Mouse (Mus musculus) CH12.LX (cell line): ENCODE results near the gene Dapk1. TPM values are rescaled to one million over a fixed set of nuclear protein-coding genes. Genes with fewer than 3 reads are reported as not detected.

ENCODE experiments used
- DNase-seq: peaks from one replicate; pipeline ENCODE4 v3.0.0-alpha.2; 2013; ENCODE audit errors: extremely low read depth
- H3K27ac ChIP-seq: 2 replicates; pipeline ENCODE4 v1.5.1; 2012; ENCODE audit warnings: low read depth, mild to moderate bottlenecking, control low read depth, moderate library complexity; ENCODE audit not compliant: insufficient read depth
- H3K27me3 ChIP-seq: replicated peaks from 2 replicates; pipeline ENCODE3; 2012; ENCODE audit warnings: inconsistent platforms
- H3K36me3 ChIP-seq, 2 experiments: replicated peaks in 1 of 2; 2 replicates each; pipeline versions ENCODE3 to v1.6.1; 2012; ENCODE audit warnings: inconsistent platforms in 1 of 2, low read length in 1 of 2, mild to moderate bottlenecking in 1 of 2, mixed read lengths in 1 of 2, moderate library complexity in 1 of 2; ENCODE audit not compliant: control insufficient read depth in 1 of 2, insufficient read depth in 1 of 2
- H3K4me1 ChIP-seq, 2 experiments: 2 replicates each; pipeline ENCODE4 v1.6.1; 2012; ENCODE audit warnings: inconsistent platforms in 1 of 2, moderate library complexity in 1 of 2; ENCODE audit not compliant: insufficient read depth in 2 of 2, control insufficient read depth in 1 of 2
- H3K4me2 ChIP-seq: 2 replicates; pipeline ENCODE4 v1.6.1; 2012; ENCODE audit warnings: low read depth, mild to moderate bottlenecking, control low read depth; ENCODE audit not compliant: poor library complexity, insufficient read depth, severe bottlenecking
- H3K4me3 ChIP-seq, 3 experiments: fragments of 150-350 bp in 1 of 3; sonication (generic) in 1 of 3; replicated peaks in 1 of 3; 2 replicates each; pipeline versions ENCODE3 to v1.5.1; 2011 to 2012; ENCODE audit warnings: low read depth in 2 of 3, low read length in 2 of 3, mild to moderate bottlenecking in 2 of 3, moderate library complexity in 2 of 3, control low read depth in 1 of 3, improper control_type of control experiment in 1 of 3, inconsistent platforms in 1 of 3, mixed read lengths in 1 of 3; ENCODE audit not compliant: poor library complexity in 1 of 3
- H3K79me2 ChIP-seq: replicated peaks from 2 replicates; pipeline ENCODE4 v1.6.1; 2012; ENCODE audit warnings: mild to moderate bottlenecking, moderate library complexity; ENCODE audit not compliant: control insufficient read depth, poor library complexity, insufficient read depth, severe bottlenecking; ENCODE audit errors: extremely low read depth
- H3K9ac ChIP-seq: 2 replicates; pipeline ENCODE4 v1.6.1; 2012; ENCODE audit warnings: low read depth, mild to moderate bottlenecking, control low read depth, moderate library complexity; ENCODE audit not compliant: insufficient read depth
- H3K9me3 ChIP-seq: replicated peaks from 2 replicates; pipeline ENCODE3; 2012; ENCODE audit warnings: low read length, inconsistent platforms, mixed read lengths
- BHLHE40 ChIP-seq: IDR thresholded peaks from 2 replicates; pipeline ENCODE4 v1.6.1; 2011; ENCODE audit warnings: mild to moderate bottlenecking, low read depth, low read length, improper control_type of control experiment
- CHD1 ChIP-seq: IDR thresholded peaks from 2 replicates; pipeline ENCODE4 v1.6.1; 2012; ENCODE audit warnings: low read depth, low read length, improper control_type of control experiment, inconsistent platforms
- CHD2 ChIP-seq: IDR thresholded peaks from 2 replicates; pipeline ENCODE4 v1.6.1; 2011; ENCODE audit warnings: low read length, improper control_type of control experiment
- CTCF ChIP-seq, 2 experiments: IDR thresholded peaks in 1 of 2; conservative IDR thresholded peaks in 1 of 2; 2 replicates each; pipeline ENCODE4 v1.5.1; 2011 to 2012; ENCODE audit warnings: low read depth in 2 of 2, low read length in 2 of 2, improper control_type of control experiment in 1 of 2, inconsistent platforms in 1 of 2, mild to moderate bottlenecking in 1 of 2, moderate library complexity in 1 of 2
- E2F4 ChIP-seq: IDR thresholded peaks from 2 replicates; pipeline ENCODE4 v1.6.1; 2011; ENCODE audit warnings: low read depth, low read length, improper control_type of control experiment; ENCODE audit not compliant: insufficient replicate concordance
- EP300 ChIP-seq: IDR thresholded peaks from 2 replicates; pipeline ENCODE4 v1.6.1; 2011; ENCODE audit warnings: low read length, improper control_type of control experiment
- ETS1 ChIP-seq: conservative IDR thresholded peaks from 2 replicates; pipeline ENCODE4 v1.6.1; 2012; ENCODE audit warnings: low read depth, mild to moderate bottlenecking, inconsistent platforms, low read length, improper control_type of control experiment, moderate library complexity
- JUN ChIP-seq: IDR thresholded peaks from 2 replicates; pipeline ENCODE4 v1.6.1; 2011; ENCODE audit warnings: low read depth, mild to moderate bottlenecking, low read length, improper control_type of control experiment, moderate library complexity; ENCODE audit not compliant: insufficient read depth
- JUND ChIP-seq: conservative IDR thresholded peaks from 2 replicates; pipeline ENCODE4 v1.6.1; 2011; ENCODE audit warnings: low read depth, low read length, improper control_type of control experiment
- KAT2A ChIP-seq: IDR thresholded peaks from 2 replicates; pipeline ENCODE4 v1.6.1; 2012; ENCODE audit warnings: low read length, improper control_type of control experiment, inconsistent platforms; ENCODE audit not compliant: insufficient replicate concordance
- MAFK ChIP-seq: IDR thresholded peaks from 2 replicates; pipeline ENCODE4 v1.6.1; 2011; ENCODE audit warnings: low read length, improper control_type of control experiment; ENCODE audit not compliant: insufficient replicate concordance
- MXI1 ChIP-seq: IDR thresholded peaks from 2 replicates; pipeline ENCODE4 v1.6.1; 2011; ENCODE audit warnings: mild to moderate bottlenecking, low read depth, low read length, improper control_type of control experiment
- MYC ChIP-seq: IDR thresholded peaks from 2 replicates; pipeline ENCODE4 v1.6.1; 2011; ENCODE audit warnings: low read depth, mild to moderate bottlenecking, improper control_type of control experiment, low read length
- NRF1 ChIP-seq: IDR thresholded peaks from 2 replicates; pipeline ENCODE4 v1.6.1; 2014; ENCODE audit warnings: low read depth, mild to moderate bottlenecking, inconsistent platforms, low read length, improper control_type of control experiment, moderate library complexity
- POLR2A ChIP-seq: IDR thresholded peaks from 2 replicates; pipeline ENCODE4 v1.6.1; 2011; ENCODE audit warnings: low read depth, mild to moderate bottlenecking, improper control_type of control experiment, low read length
- POLR2AphosphoS2 ChIP-seq: IDR thresholded peaks from 2 replicates; pipeline ENCODE4 v1.6.1; 2011; ENCODE audit warnings: low read depth, low read length, improper control_type of control experiment
- RAD21 ChIP-seq: IDR thresholded peaks from 2 replicates; pipeline ENCODE4 v1.6.1; 2011; ENCODE audit warnings: low read depth, mild to moderate bottlenecking, low read length, improper control_type of control experiment, moderate library complexity
- RCOR1 ChIP-seq: conservative IDR thresholded peaks from 2 replicates; pipeline ENCODE4 v1.6.1; 2012; ENCODE audit warnings: low read depth, mild to moderate bottlenecking, inconsistent platforms, low read length, improper control_type of control experiment
- SIN3A ChIP-seq: IDR thresholded peaks from 2 replicates; pipeline ENCODE4 v1.6.1; 2012; ENCODE audit warnings: low read length, improper control_type of control experiment, inconsistent platforms
- TBP ChIP-seq: conservative IDR thresholded peaks from 2 replicates; pipeline ENCODE4 v1.6.1; 2011; ENCODE audit warnings: low read depth, low read length, improper control_type of control experiment
- TCF12 ChIP-seq: IDR thresholded peaks from 2 replicates; pipeline ENCODE4 v1.6.1; 2014; ENCODE audit warnings: low read depth, mild to moderate bottlenecking, inconsistent platforms, low read length, improper control_type of control experiment
- UBTF ChIP-seq: IDR thresholded peaks from 2 replicates; pipeline ENCODE4 v1.6.1; 2012; ENCODE audit warnings: low read depth, mild to moderate bottlenecking, inconsistent platforms, low read length, improper control_type of control experiment, moderate library complexity
- USF1 ChIP-seq: IDR thresholded peaks from 2 replicates; pipeline ENCODE4 v1.6.1; 2014; ENCODE audit warnings: low read depth, mild to moderate bottlenecking, inconsistent platforms, low read length, improper control_type of control experiment
- USF2 ChIP-seq: conservative IDR thresholded peaks from 2 replicates; pipeline ENCODE4 v1.6.1; 2011; ENCODE audit warnings: low read depth, low read length, improper control_type of control experiment
- ZC3H11A ChIP-seq: IDR thresholded peaks from 2 replicates; pipeline ENCODE4 v1.6.1; 2012; ENCODE audit warnings: low read depth, mild to moderate bottlenecking, inconsistent platforms, low read length, improper control_type of control experiment
- ZKSCAN1 ChIP-seq: IDR thresholded peaks from 2 replicates; pipeline ENCODE4 v1.6.1; 2012; ENCODE audit warnings: low read depth, inconsistent platforms, low read length, improper control_type of control experiment, borderline replicate concordance
- ZMIZ1 ChIP-seq: IDR thresholded peaks from 2 replicates; pipeline ENCODE4 v1.6.1; 2012; ENCODE audit warnings: low read depth, mild to moderate bottlenecking, inconsistent platforms, low read length, improper control_type of control experiment
- ZNF384 ChIP-seq: IDR thresholded peaks from 2 replicates; pipeline ENCODE4 v1.6.1; 2012; ENCODE audit warnings: low read depth, low read length, improper control_type of control experiment, inconsistent platforms
- dilution Hi-C: fragments of 300-500 bp; cut with MboI; formaldehyde crosslinking; loops from 2 replicates; pipeline ENCODE4 v1.14.3; 2020; ENCODE audit warnings: low sequenced_read_pairs; ENCODE audit not compliant: extremely low pct_unique_long_range_greater_than_20kb, extremely low pct_ligation_motif_present
- in situ Hi-C: fragments of 300-500 bp; cut with MboI; formaldehyde crosslinking; loops from 3 replicates; pipeline ENCODE4 v1.14.3; 2019; ENCODE audit warnings: low sequenced_read_pairs, low pct_ligation_motif_present, low pct_unique_long_range_greater_than_20kb, mixed read lengths
- polyA plus RNA-seq: library from polyadenylated mRNA; unstranded; fragments of >175 nt; gene quantifications from 2 replicates; pipeline ENCODE4 v1.2.1, GENCODE M21; 2012; ENCODE audit warnings: low read depth; ENCODE audit not compliant: insufficient read length
- total RNA-seq, 2 experiments: library from RNA; depleted of rRNA; stranded (reverse); fragments of 300-350 nt in 1 of 2; fragments of >200 nt in 1 of 2; gene quantifications; 2 replicates each; pipeline ENCODE4 v1.2.3; 2012 to 2014

The Dapk1 gene
- total and polyA plus RNA-seq, 3 experiments: not detected

GRCm38 (mm10) chr13:60674911-60675310 is 73.2 kb downstream of the Dapk1 start:
- no peak for DNase-seq
- Histone ChIP-seq H3K36me3 (no peaks in the 10 kb centered on the region), H3K79me2 (no peaks in the 10 kb centered on the region), H3K27me3 (no peaks in the 10 kb centered on the region), H3K4me2 (no peak overlapping the region), H3K9me3 (peaks cover 92% of the 10 kb centered on the region), H3K4me1 (no peaks in the 10 kb centered on the region), H3K27ac (no peak overlapping the region), H3K9ac (no peak overlapping the region), H3K4me3 (no peak overlapping the region)
- TF ChIP-seq POLR2AphosphoS2: no peak
- TF ChIP-seq ETS1: no peak
- TF ChIP-seq ZKSCAN1: no peak
- no peak for TF ChIP-seq ZC3H11A
- no peak for TF ChIP-seq NRF1
- TF ChIP-seq ZNF384: no peak
- no peak for TF ChIP-seq CTCF (conservative IDR thresholded peaks at IDR 0.05 in 1 of 2, IDR thresholded peaks at IDR 0.05 in 1 of 2; ENCODE audit: low read depth in 2 of 2, low read length in 2 of 2)
- TF ChIP-seq KAT2A: no peak
- TF ChIP-seq POLR2A: no peak
- no peak for TF ChIP-seq MYC
- TF ChIP-seq MXI1: no peak
- TF ChIP-seq E2F4: no peak
- TF ChIP-seq CHD1: no peak
- no peak for TF ChIP-seq EP300
- TF ChIP-seq SIN3A: no peak
- no peak for TF ChIP-seq JUN
- no peak for TF ChIP-seq MAFK
- no peak for TF ChIP-seq UBTF
- dilution Hi-C loops: no loop called here
- in situ Hi-C loops: no loop called here

- Histone ChIP-seq H3K4me1 (no peaks in the 10 kb centered on the region), H3K79me2 (no peaks in the 10 kb centered on the region), H3K36me3 (no peaks in the 10 kb centered on the region), H3K4me3 (no peak overlapping the region), H3K27ac (no peak overlapping the region), H3K27me3 (no peaks in the 10 kb centered on the region), H3K4me2 (no peak overlapping the region), H3K9me3 (peaks cover 93% of the 10 kb centered on the region), H3K9ac (no peak overlapping the region)
- dilution Hi-C loops (no loop called here), in situ Hi-C loops (no loop called here)
- TF ChIP-seq USF2: no peak
- no peak for TF ChIP-seq USF1
- no peak for TF ChIP-seq ZMIZ1
- TF ChIP-seq E2F4: no peak
- TF ChIP-seq MYC: no peak
- TF ChIP-seq ZKSCAN1: no peak
- no peak for TF ChIP-seq CHD2
- no peak for TF ChIP-seq SIN3A
- TF ChIP-seq ZC3H11A: no peak
- TF ChIP-seq JUND: no peak
- no peak for TF ChIP-seq MAFK
- no peak for TF ChIP-seq TBP
- TF ChIP-seq RCOR1: no peak
- no peak for TF ChIP-seq RAD21
- TF ChIP-seq CTCF (conservative IDR thresholded peaks at IDR 0.05 in 1 of 2, IDR thresholded peaks at IDR 0.05 in 1 of 2; ENCODE audit: low read depth in 2 of 2, low read length in 2 of 2): no peak
- TF ChIP-seq JUN: no peak
- no peak for TF ChIP-seq MXI1
- TF ChIP-seq TCF12: no peak
- no peak for TF ChIP-seq CHD1
- TF ChIP-seq BHLHE40: no peak
- DNase-seq: no peak
These were observed 73.7 kb downstream of the Dapk1 start for GRCm38 (mm10) chr13:60675416-60675815.
